Mouse (Mus musculus) kidney, adult 2 months (tissue): ENCODE results near the gene Mylk2. TPM values are rescaled to one million over a fixed set of nuclear protein-coding genes. Genes with fewer than 3 reads are reported as not detected.

Experiments used
- DNase-seq: peaks from one replicate; pipeline ENCODE4 v3.0.0; 2021
- H3K27ac ChIP-seq: fragments of 200-500 bp; 2 replicates; pipeline ENCODE4 v1.5.1; 2012; ENCODE audit warnings: low read depth, low read length, control low read depth, inconsistent platforms; ENCODE audit not compliant: insufficient read depth
- H3K27me3 ChIP-seq: fragments of 200-500 bp; replicated peaks from 2 replicates; pipeline ENCODE4 v1.6.1; 2012; ENCODE audit warnings: mild to moderate bottlenecking, moderate library complexity, low read length, inconsistent platforms; ENCODE audit not compliant: control insufficient read depth, insufficient read depth
- H3K36me3 ChIP-seq: fragments of 200-500 bp; 2 replicates; pipeline ENCODE4 v1.6.1; 2012; ENCODE audit warnings: mild to moderate bottlenecking, moderate library complexity, low read length, inconsistent platforms; ENCODE audit not compliant: control insufficient read depth, insufficient read depth
- H3K4me1 ChIP-seq: fragments of 200-500 bp; 2 replicates; pipeline ENCODE4 v1.6.1; 2011; ENCODE audit warnings: low read length; ENCODE audit not compliant: control insufficient read depth, insufficient read depth
- H3K4me3 ChIP-seq: fragments of 200-500 bp; 2 replicates; pipeline ENCODE4 v1.5.1; 2011; ENCODE audit warnings: mild to moderate bottlenecking, low read depth, low read length, control low read depth; ENCODE audit not compliant: insufficient read depth
- CTCF ChIP-seq: fragments of 200-500 bp; conservative IDR thresholded peaks from 2 replicates; pipeline ENCODE4 v1.5.1; 2011; ENCODE audit warnings: low read depth, mild to moderate bottlenecking, control low read depth, low read length, moderate library complexity, mixed read lengths; ENCODE audit not compliant: insufficient read depth, insufficient read length
- POLR2A ChIP-seq: fragments of 200-500 bp; IDR thresholded peaks from one replicate; pipeline ENCODE4 v1.6.1; 2011; ENCODE audit warnings: low read depth, low read length, control low read depth
- WGBS: fragments of 180-500 bp; shearing (Covaris S2); methylation state at CpG from one replicate; pipeline ENCODE4 v1.1.7; 2018; 5-methylcytosine and 5-hydroxymethylcytosine counted together
- polyA plus RNA-seq: library from polyadenylated mRNA; depleted of rRNA; stranded (reverse); fragments of >200 nt; gene quantifications from 2 replicates; pipeline ENCODE4 v1.2.3, GENCODE M21; 2012

Gene Mylk2
- polyA plus RNA-seq, 1 experiment = 1.1 TPM

DNA sequence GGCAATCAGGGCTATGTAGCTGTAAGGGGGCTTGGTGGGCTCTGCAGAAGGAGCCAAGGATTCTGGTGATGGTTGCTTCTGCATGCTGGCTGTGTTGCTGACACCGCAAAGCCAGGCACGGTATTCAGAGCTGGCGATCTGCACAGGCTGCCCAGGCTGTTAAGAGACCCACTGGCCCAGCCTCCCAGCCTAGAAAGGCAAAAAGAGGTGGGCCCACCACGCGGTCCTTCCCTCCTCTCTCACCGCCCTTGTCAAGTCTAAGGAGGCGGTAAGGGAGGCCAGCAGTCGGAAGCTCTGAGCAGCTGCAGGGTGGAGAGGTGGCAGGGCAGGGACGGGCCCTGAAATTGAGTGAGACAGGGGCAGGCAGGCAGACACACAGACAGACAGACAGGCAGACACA lies 21.9 kb downstream of the Mylk2 start, which contains the start of gene Foxs1:
Foxs1 (minus strand) TSS at position 161 of the 400 bp plus-strand sequence.
- TF ChIP-seq POLR2A (no peak), CTCF (no peak)
- Histone ChIP-seq H3K27ac (peak within 1 kb of the TSS; percentile 17; the same call in 1 of the 2 replicates), H3K36me3 (no peaks in the 10 kb centered on the region), H3K4me3 (peak within 1 kb of the TSS; percentile 47), H3K27me3 (no peaks in the 10 kb centered on the region), H3K4me1 (no peaks in the 10 kb centered on the region)
- WGBS = 29% methylated on average over 9 of the region's 9 CpGs
- DNase-seq = peak; percentile 70

- WGBS = 41% methylated on average over 5 of the region's 5 CpGs
- Histone ChIP-seq H3K27me3 (no peaks in the 10 kb centered on the region), H3K4me3 (no peak overlapping the region), H3K27ac (peak overlapping the region; percentile 12; the same call in 1 of the 2 replicates), H3K4me1 (no peaks in the 10 kb centered on the region), H3K36me3 (no peaks in the 10 kb centered on the region)
- TF ChIP-seq POLR2A (no peak), CTCF (peak; percentile 74)
- DNase-seq = peak; percentile 64
Measured at GRCm38 (mm10) chr2:152933614-152934013, 22.5 kb downstream of the Mylk2 start.

- Histone ChIP-seq H3K27me3 (no peaks in the 10 kb centered on the region), H3K4me1 (no peaks in the 10 kb centered on the region), H3K36me3 (no peaks in the 10 kb centered on the region), H3K27ac (no peak overlapping the region), H3K4me3 (no peak overlapping the region)
- TF ChIP-seq POLR2A = no peak
- peak; percentile 76 for TF ChIP-seq CTCF
- 14% methylated on average over 4 of the region's 4 CpGs for WGBS
- peak; percentile 34 for DNase-seq
Measured at GRCm38 (mm10) chr2:152939846-152940245, 28.7 kb downstream of the Mylk2 start.

DNA sequence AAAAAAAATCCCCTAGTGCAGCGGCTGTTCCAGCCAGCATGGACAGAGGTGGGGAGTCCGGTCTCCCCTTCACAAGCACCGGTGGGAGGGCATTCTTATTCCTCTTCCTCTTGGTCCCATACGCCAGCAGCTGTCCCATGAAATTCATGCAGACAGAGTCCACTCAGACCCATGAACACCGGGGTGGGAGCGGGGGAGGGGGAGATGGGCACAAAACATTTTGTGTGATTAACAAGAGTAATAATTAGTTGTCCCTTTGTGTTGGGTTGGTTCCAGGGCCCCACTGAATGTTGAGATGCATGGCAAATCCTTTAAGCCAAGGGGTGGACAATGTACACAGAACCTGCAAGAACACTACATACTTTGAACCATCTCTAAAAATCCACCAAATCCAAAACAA lies 30.0 kb downstream of the Mylk2 start:
- no peak overlapping the region for H3K27ac ChIP-seq
- H3K36me3 ChIP-seq = no peaks in the 10 kb centered on the region
- H3K27me3 ChIP-seq = no peaks in the 10 kb centered on the region
- no peak for TF ChIP-seq POLR2A
- no peak for TF ChIP-seq CTCF
- no peaks in the 10 kb centered on the region for H3K4me1 ChIP-seq
- DNase-seq = no peak
- 72% methylated on average over 6 of the region's 6 CpGs for WGBS
- no peak overlapping the region for H3K4me3 ChIP-seq

DNA sequence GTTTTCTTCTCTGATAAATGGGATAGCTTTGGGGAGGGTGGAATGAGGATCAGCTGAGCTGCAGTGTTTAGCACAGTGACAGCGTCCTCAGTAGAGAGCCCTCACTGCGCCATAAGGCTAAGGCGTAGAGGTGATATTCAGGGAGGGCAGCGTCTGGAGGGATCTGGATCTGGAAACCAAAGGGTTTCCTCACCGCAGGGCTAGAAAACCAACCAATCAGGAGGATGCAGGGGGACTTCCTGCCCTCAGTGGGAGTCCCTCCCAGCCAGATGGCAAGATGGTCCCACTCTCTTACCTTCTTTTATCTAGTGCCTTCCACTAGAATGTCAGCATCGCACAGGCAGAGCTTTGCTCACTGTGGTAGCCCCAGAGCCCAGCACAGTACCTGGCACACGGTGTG lies 30.6 kb downstream of the Mylk2 start:
- no peaks in the 10 kb centered on the region for H3K4me1 ChIP-seq
- no peak overlapping the region for H3K4me3 ChIP-seq
- H3K27ac ChIP-seq = no peak overlapping the region
- WGBS = 46% methylated on average over 7 of the region's 7 CpGs
- H3K36me3 ChIP-seq = no peaks in the 10 kb centered on the region
- TF ChIP-seq POLR2A (no peak), CTCF (no peak)
- no peak for DNase-seq
- H3K27me3 ChIP-seq = no peaks in the 10 kb centered on the region

GRCm38 (mm10) chr2:152942898-152943515 lies 31.9 kb downstream of the Mylk2 start:
- H3K36me3 ChIP-seq = no peaks in the 10 kb centered on the region
- DNase-seq = no peak
- TF ChIP-seq CTCF = no peak
- TF ChIP-seq POLR2A = no peak
- H3K27ac ChIP-seq = no peak overlapping the region
- H3K4me3 ChIP-seq = 0 out of 2 replicates have a peak overlapping the region, but pooled peaks have one; percentile 7
- H3K27me3 ChIP-seq = no peaks in the 10 kb centered on the region
- 3% methylated on average over 65 of the region's 65 CpGs for WGBS
- H3K4me1 ChIP-seq = no peaks in the 10 kb centered on the region

GRCm38 (mm10) chr2:152943568-152943967 lies 32.4 kb downstream of the Mylk2 start:
- Histone ChIP-seq H3K4me3 (no peak overlapping the region), H3K27ac (no peak overlapping the region), H3K27me3 (no peaks in the 10 kb centered on the region), H3K36me3 (no peaks in the 10 kb centered on the region), H3K4me1 (no peaks in the 10 kb centered on the region)
- TF ChIP-seq CTCF = no peak
- no peak for TF ChIP-seq POLR2A
- 15% methylated on average over 8 of the region's 8 CpGs for WGBS
- no peak for DNase-seq
